Mouse (Mus musculus) lung, adult 18-20 months (tissue): ENCODE measurements around the gene Gm15448.
"Not testable (repeated sequence)": the region's sequence is repeated elsewhere in the genome, so short reads cannot be mapped to it uniquely, and the experiment has no call there.

Experiments
- DNase-seq, 2 experiments: peaks; one replicate each; pipeline ENCODE4 v3.0.0; 2022; ENCODE audit warnings: mixed read lengths in 2 of 2

Gene Gm15448

DNA sequence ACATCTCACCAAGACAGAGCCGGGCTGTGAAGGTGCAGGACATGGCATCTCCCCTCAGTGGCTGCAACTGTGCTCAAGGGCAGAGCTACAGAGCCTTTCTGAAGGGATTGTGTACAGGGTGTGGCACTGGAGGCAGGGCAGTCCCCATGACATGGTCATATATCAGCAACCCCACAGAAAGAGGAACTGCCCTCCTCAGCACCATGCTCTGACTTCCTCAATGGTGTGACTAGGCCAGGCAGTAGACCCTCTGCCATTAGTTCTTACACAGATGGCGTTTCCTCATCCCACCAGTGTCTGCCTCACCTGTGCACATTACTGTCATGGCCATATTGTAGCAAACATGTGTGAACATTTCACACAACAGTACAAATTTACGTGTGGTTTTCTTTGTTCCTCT, at the start of gene Gm15448:
Gene Gm15448, minus strand, starts transcription at position 89 of the 400 bp plus-strand sequence.
- not testable (repeated sequence) for DNase-seq

DNA sequence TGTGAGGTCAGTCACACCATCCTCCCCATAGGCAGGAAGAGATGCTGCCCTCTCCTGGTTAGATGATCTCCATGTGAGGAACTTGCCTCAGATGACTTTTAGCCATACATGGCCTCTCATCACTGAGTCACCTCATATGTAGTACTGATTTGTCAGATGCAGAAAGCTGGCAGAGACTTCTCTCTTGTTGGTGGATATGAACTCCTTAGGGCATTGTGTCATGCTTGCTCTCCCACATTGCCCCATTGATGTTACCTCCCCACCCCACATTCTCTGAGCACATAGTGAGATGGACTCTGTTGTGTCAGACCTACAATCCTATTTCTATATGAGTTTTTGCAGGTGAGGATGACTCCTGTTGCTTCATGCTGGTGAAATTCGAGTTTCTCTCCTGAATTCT, 49.5 kb upstream of the Gm15448 start:
- not testable (repeated sequence) for DNase-seq

DNA sequence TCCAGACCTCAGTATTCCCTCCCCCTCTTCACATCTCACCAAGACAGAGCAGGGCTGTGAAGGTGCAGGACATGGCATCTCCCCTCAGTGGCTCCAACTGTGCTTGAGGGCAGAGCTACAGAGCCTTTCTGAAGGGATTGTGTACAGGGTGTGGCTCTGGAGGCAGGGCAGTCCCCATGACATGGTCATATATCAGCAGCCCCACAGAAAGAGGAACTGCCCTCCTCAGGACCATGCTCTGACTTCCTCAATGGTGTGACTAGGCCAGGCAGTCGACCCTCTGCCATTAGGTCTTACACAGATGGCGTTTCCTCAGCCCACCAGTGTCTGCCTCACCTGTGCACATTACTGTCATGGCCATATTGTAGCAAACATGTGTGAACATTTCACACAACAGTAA, 19.5 kb upstream of the Gm15448 start, which contains the start of gene Pira2:
Gene Pira2, minus strand, starts transcription at position 101 of the 400 bp plus-strand sequence.
- not testable (repeated sequence) for DNase-seq

DNA sequence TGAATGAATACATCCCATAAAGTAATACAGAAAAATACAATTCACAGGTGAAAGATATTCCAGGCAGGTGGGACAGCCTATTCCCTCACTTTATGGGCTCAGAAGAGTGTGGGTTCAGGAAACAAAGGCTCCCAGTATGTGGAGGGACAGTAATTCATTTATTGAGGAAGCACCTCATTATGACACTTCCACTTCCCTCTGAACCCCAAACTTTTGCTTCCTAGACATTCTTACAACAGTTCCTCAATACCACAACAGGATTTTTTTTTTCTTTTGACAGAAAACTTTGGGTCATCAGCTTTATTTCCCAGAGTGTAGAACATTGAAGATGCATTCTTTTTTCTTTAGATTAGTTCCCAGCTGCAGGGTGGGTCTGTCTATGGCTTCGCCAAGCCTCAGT, 12.4 kb upstream of the Gm15448 start:
- DNase-seq = not testable (repeated sequence)

DNA sequence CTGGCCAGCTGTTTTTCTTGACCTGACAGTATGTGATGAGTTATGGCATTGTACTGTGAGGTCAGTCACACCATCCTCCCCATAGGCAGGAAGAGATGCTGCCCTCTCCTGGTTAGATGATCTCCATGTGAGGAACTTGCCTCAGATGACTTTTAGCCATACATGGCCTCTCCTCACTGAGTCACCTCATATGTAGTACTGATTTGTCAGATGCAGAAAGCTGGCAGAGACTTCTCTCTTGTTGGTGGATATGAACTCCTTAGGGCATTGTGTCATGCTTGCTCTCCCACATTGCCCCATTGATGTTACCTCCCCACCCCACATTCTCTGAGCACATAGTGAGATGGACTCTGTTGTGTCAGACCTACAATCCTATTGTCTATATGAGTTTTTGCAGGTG, 5.1 kb upstream of the Gm15448 start:
- not testable (repeated sequence) for DNase-seq

DNA sequence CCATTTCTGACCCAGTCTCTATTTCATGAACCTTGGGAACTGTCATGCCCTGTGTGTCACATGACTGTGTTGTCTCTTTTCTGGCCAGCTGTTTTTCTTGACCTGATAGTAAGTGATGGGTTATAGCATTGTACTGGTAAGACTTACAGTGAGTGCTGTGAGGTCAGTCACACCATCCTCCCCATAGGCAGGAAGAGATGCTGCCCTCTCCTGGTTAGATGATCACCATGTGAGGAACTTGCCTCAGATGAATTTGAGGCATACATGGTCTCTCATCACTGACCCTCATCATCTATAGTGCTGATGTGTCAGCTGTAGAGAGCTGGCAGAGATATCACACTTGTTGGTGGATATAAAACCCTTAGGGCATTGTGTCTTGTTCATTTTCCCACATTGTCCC, 13.6 kb downstream of the Gm15448 start:
- not testable (repeated sequence) for DNase-seq

DNA sequence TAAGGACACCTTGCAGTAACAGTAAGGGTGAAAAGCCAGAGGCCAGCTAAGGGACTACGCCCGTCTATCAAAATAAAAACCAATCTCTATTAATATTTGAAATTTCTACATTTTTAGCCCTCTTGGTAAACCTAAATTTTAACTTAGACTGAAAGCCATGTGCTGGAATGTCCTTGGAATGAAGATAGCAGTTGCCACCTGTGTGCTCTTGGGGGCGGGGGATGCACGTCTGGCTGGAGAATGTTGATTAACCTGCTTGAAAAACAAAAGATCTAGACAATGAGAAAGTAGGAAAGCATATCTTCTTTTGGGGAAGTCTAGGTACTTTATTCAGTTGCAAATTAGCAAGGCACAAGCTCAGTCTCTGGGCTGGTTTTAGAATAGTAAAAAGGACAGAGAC, 22.6 kb downstream of the Gm15448 start:
- not testable (repeated sequence) for DNase-seq

DNA sequence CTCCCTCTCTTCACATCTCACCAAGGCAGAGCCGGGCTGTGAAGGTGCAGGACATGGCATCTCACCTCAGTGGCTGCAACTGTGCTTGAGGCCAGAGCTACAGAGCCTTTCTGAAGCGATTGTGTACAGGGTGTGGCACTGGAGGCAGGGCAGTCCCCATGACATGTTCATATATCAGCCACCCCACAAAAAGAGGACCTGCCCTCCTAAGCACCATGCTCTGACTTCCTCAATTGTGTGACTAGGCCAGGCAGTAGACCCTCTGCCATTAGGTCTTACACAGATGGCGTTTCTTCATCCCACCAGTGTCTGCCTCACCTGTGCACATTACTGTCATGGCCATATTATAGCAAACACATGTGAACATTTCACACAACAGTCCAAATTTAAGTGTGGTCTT, 25.5 kb downstream of the Gm15448 start:
- DNase-seq = not testable (repeated sequence)

DNA sequence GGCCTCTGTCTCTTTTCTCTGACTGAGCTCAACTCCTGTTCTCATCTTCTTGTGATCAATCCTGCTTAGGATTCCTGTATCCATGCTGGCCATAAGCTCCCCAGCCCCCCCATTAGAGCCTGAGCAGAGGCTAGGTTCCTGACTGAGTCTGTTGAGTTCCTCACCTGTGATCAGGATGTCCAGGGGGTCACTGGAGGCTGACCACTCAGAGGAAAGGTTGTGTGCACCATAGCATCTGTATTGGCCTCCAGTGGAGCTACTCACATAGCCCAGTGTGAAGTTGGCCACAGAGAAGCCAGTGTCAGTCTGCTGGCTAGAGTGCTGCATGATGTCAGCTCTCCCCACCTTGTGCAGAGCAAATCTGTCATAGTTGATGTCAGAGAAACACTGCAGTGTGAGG, 29.2 kb downstream of the Gm15448 start:
- not testable (repeated sequence) for DNase-seq
